Mouse (Mus musculus) erythroblast, embryonic 14.5 days (primary cell): Measurements from ENCODE around the gene Il1r2. TPM values are rescaled to one million over a fixed set of nuclear protein-coding genes. Genes with fewer than 3 reads are reported as not detected.

Source experiments
- H3K27me3 ChIP-seq: 2 replicates; pipeline ENCODE4 v1.6.1; 2012; ENCODE audit warnings: inconsistent platforms; ENCODE audit not compliant: control insufficient read depth
- H3K36me3 ChIP-seq: 2 replicates; pipeline ENCODE4 v1.6.1; 2012; ENCODE audit warnings: mild to moderate bottlenecking, inconsistent platforms; ENCODE audit not compliant: control insufficient read depth
- H3K4me1 ChIP-seq: 2 replicates; pipeline ENCODE4 v1.6.1; 2012; ENCODE audit warnings: inconsistent platforms; ENCODE audit not compliant: control insufficient read depth
- H3K4me3 ChIP-seq: replicated peaks from 2 replicates; pipeline ENCODE3; 2012; ENCODE audit warnings: moderate library complexity, mild to moderate bottlenecking, inconsistent platforms
- H3K9me3 ChIP-seq: 2 replicates; pipeline ENCODE4 v1.6.1; 2012; ENCODE audit warnings: low read length, inconsistent platforms, mixed read lengths; ENCODE audit not compliant: control insufficient read depth
- GATA1 ChIP-seq: IDR thresholded peaks from 2 replicates; pipeline ENCODE4 v1.6.1; 2012; ENCODE audit warnings: low read length, inconsistent platforms, mixed read lengths
- TAL1 ChIP-seq: IDR thresholded peaks from 3 replicates; pipeline ENCODE4 v1.6.1; 2012; ENCODE audit warnings: low read length, inconsistent platforms, mixed read lengths
- polyA plus RNA-seq: library from polyadenylated mRNA; stranded (reverse); fragments of >175 nt; gene quantifications from 2 replicates; pipeline ENCODE4 v1.2.3, GENCODE M21; 2012

Il1r2 gene
- polyA plus RNA-seq, 1 experiment = not detected

- H3K36me3 ChIP-seq = no peaks in the 10 kb centered on the region
- no peak overlapping the region for H3K4me3 ChIP-seq
- TF ChIP-seq TAL1 = no peak
- no peak for TF ChIP-seq GATA1
These were observed 82.2 kb downstream of the Il1r2 start for GRCm38 (mm10) chr1:40156096-40156495.

GRCm38 (mm10) chr1:40163329-40163917 is 89.5 kb downstream of the Il1r2 start:
- Histone ChIP-seq H3K27me3 (no peaks in the 10 kb centered on the region), H3K4me1 (no peaks in the 10 kb centered on the region), H3K9me3 (no peaks in the 10 kb centered on the region), H3K36me3 (no peaks in the 10 kb centered on the region), H3K4me3 (no peak overlapping the region)
- TF ChIP-seq TAL1 (no peak), GATA1 (no peak)

More at GRCm38 (mm10) chr1:40156096-40156495, 82.2 kb downstream of the Il1r2 start:
- Histone ChIP-seq H3K4me1 (no peaks in the 10 kb centered on the region), H3K27me3 (no peaks in the 10 kb centered on the region), H3K9me3 (no peaks in the 10 kb centered on the region)

- H3K4me1 ChIP-seq = no peaks in the 10 kb centered on the region
- H3K9me3 ChIP-seq = no peaks in the 10 kb centered on the region
- H3K27me3 ChIP-seq = no peaks in the 10 kb centered on the region
- no peak for TF ChIP-seq TAL1
- no peak for TF ChIP-seq GATA1
- H3K36me3 ChIP-seq = no peaks in the 10 kb centered on the region
- no peak overlapping the region for H3K4me3 ChIP-seq
These were observed 90.5 kb downstream of the Il1r2 start for GRCm38 (mm10) chr1:40164331-40164730.

- Histone ChIP-seq H3K4me1 (no peaks in the 10 kb centered on the region), H3K9me3 (no peaks in the 10 kb centered on the region), H3K27me3 (no peaks in the 10 kb centered on the region), H3K4me3 (no peak overlapping the region), H3K36me3 (no peaks in the 10 kb centered on the region)
- TF ChIP-seq TAL1 (no peak), GATA1 (no peak)
These were observed 93.7 kb downstream of the Il1r2 start for GRCm38 (mm10) chr1:40167585-40167984.

- H3K4me1 ChIP-seq = no peaks in the 10 kb centered on the region
- no peaks in the 10 kb centered on the region for H3K9me3 ChIP-seq
- TF ChIP-seq TAL1 = no peak
- no peak for TF ChIP-seq GATA1
- H3K27me3 ChIP-seq = no peaks in the 10 kb centered on the region
- no peak overlapping the region for H3K4me3 ChIP-seq
- no peaks in the 10 kb centered on the region for H3K36me3 ChIP-seq
These were observed 98.0 kb downstream of the Il1r2 start for GRCm38 (mm10) chr1:40171878-40172277.

- H3K4me3 ChIP-seq = no peak overlapping the region
- H3K27me3 ChIP-seq = no peaks in the 10 kb centered on the region
- H3K9me3 ChIP-seq = no peaks in the 10 kb centered on the region
- TF ChIP-seq TAL1 = no peak
- TF ChIP-seq GATA1 = no peak
- no peaks in the 10 kb centered on the region for H3K4me1 ChIP-seq
- no peaks in the 10 kb centered on the region for H3K36me3 ChIP-seq
These were observed 100.3 kb downstream of the Il1r2 start for GRCm38 (mm10) chr1:40174146-40174545.

Other genes with a start within 250 kb of the Il1r2 start
- gene Map4k4, start 173.2 kb upstream of the Il1r2 start, polyA plus RNA-seq = 0.12 and 0.13 TPM in 2 replicates
- 0.01 TPM in 1 of 2 replicates, not detected in the other for gene Il1r1, start 151.0 kb downstream of the Il1r2 start, polyA plus RNA-seq